Mouse (Mus musculus): ENCODE measurements around the gene Nme8. TPM values are rescaled to one million over a fixed set of nuclear protein-coding genes. Genes with fewer than 3 reads are reported as not detected.

Nme8 gene
- total and polyA plus RNA-seq, 3 experiments = not detected

- H3K27ac ChIP-seq (ENCODE audit: control insufficient read depth, low read depth, low read length) = no peak overlapping the region
- no peak overlapping the region for H3K9ac ChIP-seq (ENCODE audit: control insufficient read depth, low read depth, low read length, poor library complexity, severe bottlenecking)
- peaks cover 0 to 3% of the 10 kb centered on the region in 2 experiments; a peak in 1 of 4 replicates for H3K4me1 ChIP-seq (ENCODE audit: control insufficient read depth in 1 of 2, insufficient read depth in 2 of 2, low read length in 2 of 2)
- no peaks in the 10 kb centered on the region; a peak in 1 of 4 replicates for H3K36me3 ChIP-seq (ENCODE audit: control insufficient read depth in 1 of 2, insufficient read depth in 2 of 2, low read length in 2 of 2)
- TF ChIP-seq SMC3 (IDR thresholded peaks at IDR 0.05; ENCODE audit: low read depth, low read length) (peak; percentile 93), ZC3H11A (IDR thresholded peaks at IDR 0.05; ENCODE audit: low read depth, low read length) (peak; percentile 82), CHD1 (IDR thresholded peaks at IDR 0.05; ENCODE audit: low read depth, low read length) (no peak), EP300 (IDR thresholded peaks at IDR 0.05; ENCODE audit: low read depth in 1 of 2, low read length in 2 of 2) (no peak), MYB (IDR thresholded peaks at IDR 0.05; ENCODE audit: low read depth, low read length) (no peak), RCOR1 (IDR thresholded peaks at IDR 0.05; ENCODE audit: low read depth, low read length) (no peak), HCFC1 (IDR thresholded peaks at IDR 0.05; ENCODE audit: low read depth, low read length) (no peak), CTCF (IDR thresholded peaks at IDR 0.05 in 2 of 3, conservative IDR thresholded peaks at IDR 0.05 in 1 of 3; ENCODE audit: control insufficient read depth in 1 of 3, insufficient read depth in 1 of 3, low read depth in 2 of 3, low read length in 3 of 3, poor library complexity in 1 of 3, severe bottlenecking in 1 of 3) (peak; percentile 32 to 78 (median 65)), NRF1 (IDR thresholded peaks at IDR 0.05; ENCODE audit: insufficient read depth, low read depth, low read length, poor library complexity, severe bottlenecking) (no peak), ZKSCAN1 (IDR thresholded peaks at IDR 0.05; ENCODE audit: low read depth, low read length) (no peak), MYC (IDR thresholded peaks at IDR 0.05; ENCODE audit: low read depth, low read length) (no peak), NELFE (IDR thresholded peaks at IDR 0.05; ENCODE audit: low read depth, low read length) (no peak), POLR2AphosphoS5 (IDR thresholded peaks at IDR 0.05; ENCODE audit: borderline replicate concordance, low read depth, low read length) (no peak), KAT2A (conservative IDR thresholded peaks at IDR 0.05; ENCODE audit: low read depth, low read length) (no peak), RAD21 (IDR thresholded peaks at IDR 0.05; ENCODE audit: low read depth, low read length) (peak; percentile 76), GATA1 (IDR thresholded peaks at IDR 0.05; ENCODE audit: low read depth, low read length) (no peak), MXI1 (IDR thresholded peaks at IDR 0.05; ENCODE audit: low read depth, low read length) (no peak), TBP (IDR thresholded peaks at IDR 0.05; ENCODE audit: low read depth, low read length) (no peak), MAFK (IDR thresholded peaks at IDR 0.05; ENCODE audit: borderline replicate concordance, low read depth, low read length) (no peak)
- no peaks in the 10 kb centered on the region for H3K27me3 ChIP-seq (ENCODE audit: control insufficient read depth in 1 of 2, insufficient read depth in 2 of 2, low read length in 2 of 2)
- H3K79me2 ChIP-seq (ENCODE audit: control insufficient read depth, insufficient read depth, low read length, poor library complexity) = no peaks in the 10 kb centered on the region
- peak; percentile 48 for DNase-seq (ENCODE audit: low read depth, low spot score)
- H3K4me3 ChIP-seq (ENCODE audit: control insufficient read depth in 1 of 2, insufficient read depth in 1 of 2, low read depth in 2 of 2, low read length in 2 of 2) = no peak overlapping the region
- H3K9me3 ChIP-seq (replicated peaks; ENCODE audit: insufficient read depth, low read length) = no peaks in the 10 kb centered on the region
Measured at GRCm38 (mm10) chr13:19636131-19636530, 61.5 kb downstream of the Nme8 start.
